Mouse (Mus musculus): ENCODE data around the gene Slc43a2. TPM values are rescaled to one million over a fixed set of nuclear protein-coding genes. Genes with fewer than 3 reads are reported as not detected.

Gene Slc43a2
- total RNA-seq, 4 experiments from 2014 or later = 22.0 to 28.2 (median 24.4) TPM

- DNase-seq (ENCODE audit: low spot score in 2 of 2) = peak in 1 of 2 experiments; percentile 43
Measured at GRCm38 (mm10) chr11:75571126-75571990, 39.9 kb downstream of the Slc43a2 start.

DNA sequence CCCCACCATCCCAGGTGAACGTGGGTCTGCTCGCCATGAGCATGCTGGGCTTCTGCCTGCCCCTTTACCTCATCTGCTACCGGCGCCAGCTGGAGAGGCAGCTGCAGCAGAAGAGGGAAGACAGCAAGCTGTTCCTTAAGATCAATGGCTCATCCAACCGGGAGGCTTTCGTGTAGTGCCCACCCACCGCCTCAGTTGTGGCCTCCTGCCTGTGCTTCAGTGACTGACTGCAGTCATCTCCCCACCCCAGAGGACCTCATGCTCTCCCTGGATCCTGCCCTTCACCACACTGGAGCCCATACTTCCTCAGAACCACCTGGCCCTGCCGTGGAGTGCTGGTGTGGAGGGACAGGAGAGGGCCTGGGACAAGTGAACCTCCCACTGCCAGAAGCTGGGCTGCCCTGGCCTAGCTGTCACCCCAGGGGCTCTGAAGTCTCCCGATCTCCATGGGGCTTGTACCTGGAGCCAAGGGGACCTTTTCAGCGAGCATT is 40.9 kb downstream of the Slc43a2 start:
- DNase-seq (ENCODE audit: low spot score in 2 of 2) = no peak

DNA sequence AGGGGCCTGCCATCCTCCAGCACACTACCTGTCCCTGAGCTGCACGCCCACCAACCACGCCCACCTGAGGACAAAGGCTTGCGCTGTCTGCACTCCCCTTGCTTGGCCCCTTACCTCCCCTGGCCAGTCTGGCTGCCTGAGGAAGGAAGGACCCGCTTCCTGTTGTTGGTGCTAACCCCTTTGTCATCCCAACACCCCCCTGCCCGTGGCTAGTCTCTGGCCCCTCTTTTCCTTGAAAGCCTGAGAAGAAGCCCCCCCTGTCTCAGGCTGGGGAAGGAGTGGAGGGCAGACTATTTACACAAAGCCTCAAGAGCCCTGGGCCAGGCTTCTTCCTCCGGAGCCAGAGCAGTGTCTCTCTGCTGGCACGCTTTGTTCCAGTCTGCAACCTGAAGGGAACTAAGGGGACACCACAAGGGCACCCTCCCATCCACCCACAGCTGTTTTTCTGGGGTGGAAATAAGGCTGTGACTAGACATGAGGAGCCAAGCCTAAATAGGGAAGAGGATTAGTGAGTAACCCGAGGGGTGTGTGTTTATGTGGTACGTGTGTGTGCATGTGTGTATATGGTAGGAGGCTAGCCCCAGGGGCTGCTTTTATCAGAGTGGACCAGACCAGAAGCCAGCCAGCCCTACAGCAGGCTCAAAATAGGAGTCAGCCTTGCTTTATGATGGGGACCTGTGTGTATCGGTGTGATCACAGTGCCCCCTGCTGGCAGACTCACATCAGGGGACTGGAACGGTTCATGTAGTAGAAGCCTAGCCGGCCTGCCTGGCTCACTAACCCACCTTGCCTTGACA is 41.6 kb downstream of the Slc43a2 start:
- peak; percentile 90 to 91 for DNase-seq (ENCODE audit: low spot score in 2 of 2)

- no peak for DNase-seq (ENCODE audit: low spot score in 2 of 2)
Measured at GRCm38 (mm10) chr11:75574378-75575123, 43.1 kb downstream of the Slc43a2 start.

GRCm38 (mm10) chr11:75575560-75576123 is 44.1 kb downstream of the Slc43a2 start:
- DNase-seq (ENCODE audit: low spot score in 2 of 2) = no peak

DNA sequence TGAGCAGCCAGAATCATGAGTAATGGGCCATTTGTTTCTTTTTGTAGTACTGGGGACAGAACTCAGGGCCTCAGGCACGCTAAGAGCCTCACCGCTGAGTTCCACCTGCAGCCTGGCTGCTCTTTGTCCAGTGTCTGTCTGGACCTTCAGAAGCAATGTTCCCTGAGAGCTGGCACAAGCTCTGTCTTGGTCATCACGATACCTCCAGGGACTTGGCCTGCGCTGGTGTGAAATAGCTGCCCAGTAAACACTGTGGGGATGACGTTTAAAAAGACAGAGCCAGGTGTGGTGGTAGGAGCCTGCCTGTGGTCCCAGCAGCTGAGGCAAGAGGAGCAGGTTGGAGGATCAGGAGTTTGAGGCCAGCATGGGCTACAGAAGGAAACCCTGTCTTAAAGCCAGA is 47.1 kb downstream of the Slc43a2 start:
- no peak for DNase-seq (ENCODE audit: low spot score in 2 of 2)

- DNase-seq (ENCODE audit: low spot score in 2 of 2) = no peak
Measured at GRCm38 (mm10) chr11:75581495-75582149, 50.1 kb downstream of the Slc43a2 start.

GRCm38 (mm10) chr11:75583521-75583920 is 52.0 kb downstream of the Slc43a2 start:
- no peak for DNase-seq (ENCODE audit: low spot score in 2 of 2)

DNA sequence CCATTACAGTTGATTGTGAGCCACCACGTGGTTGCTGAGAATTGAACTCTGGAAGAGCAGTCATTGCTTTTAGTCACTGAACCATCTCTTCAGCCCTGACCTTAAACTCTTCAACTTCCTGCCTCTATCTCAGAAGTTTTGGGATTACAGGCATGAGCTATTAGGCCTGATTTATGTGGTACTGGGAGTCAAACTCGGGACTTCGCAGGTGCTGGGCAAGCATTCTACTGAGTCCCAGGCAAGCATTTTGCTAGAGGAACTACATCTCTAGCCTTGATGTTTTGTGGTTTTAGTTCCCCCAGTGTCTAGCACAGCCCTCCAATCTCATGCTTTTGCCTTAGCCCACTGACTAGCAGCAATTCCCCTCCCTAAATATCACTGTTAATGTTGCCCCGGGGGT is 53.6 kb downstream of the Slc43a2 start:
- DNase-seq (ENCODE audit: low spot score in 2 of 2) = no peak

- no peak for DNase-seq (ENCODE audit: low spot score in 2 of 2)
Measured at GRCm38 (mm10) chr11:75585978-75586377, 54.5 kb downstream of the Slc43a2 start.

DNA sequence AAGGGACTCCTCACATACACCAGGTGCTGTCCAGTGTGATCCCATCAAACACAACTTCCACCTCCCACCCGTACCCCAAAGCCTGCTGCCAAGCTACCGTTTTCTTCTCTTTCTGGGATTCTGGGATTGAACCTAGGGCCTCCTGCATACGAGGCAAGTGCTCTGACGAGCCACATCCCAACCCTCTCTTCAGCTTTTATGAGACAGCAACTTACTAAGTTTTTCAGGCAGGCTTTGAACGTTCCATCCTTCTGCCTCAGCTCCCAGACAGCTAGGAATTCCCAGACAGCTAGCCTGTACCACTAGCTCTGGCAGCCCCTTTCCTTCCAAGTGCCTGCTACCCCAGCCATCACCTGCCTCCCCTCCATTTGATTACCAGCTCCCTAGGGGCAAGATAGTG is 55.5 kb downstream of the Slc43a2 start:
- DNase-seq (ENCODE audit: low spot score in 2 of 2) = no peak

- DNase-seq (ENCODE audit: low spot score in 2 of 2) = peak; percentile 92 to 94
Measured at GRCm38 (mm10) chr11:75587493-75588284, 56.2 kb downstream of the Slc43a2 start, which contains the start of gene Pitpna. Gene Pitpna, plus strand, starts transcription at chr11:75588097.

- DNase-seq (ENCODE audit: low spot score in 2 of 2) = no peak
Measured at GRCm38 (mm10) chr11:75588285-75588941, 56.9 kb downstream of the Slc43a2 start.

- DNase-seq (ENCODE audit: low spot score in 2 of 2) = no peak
Measured at GRCm38 (mm10) chr11:75592612-75593011, 61.1 kb downstream of the Slc43a2 start.

DNA sequence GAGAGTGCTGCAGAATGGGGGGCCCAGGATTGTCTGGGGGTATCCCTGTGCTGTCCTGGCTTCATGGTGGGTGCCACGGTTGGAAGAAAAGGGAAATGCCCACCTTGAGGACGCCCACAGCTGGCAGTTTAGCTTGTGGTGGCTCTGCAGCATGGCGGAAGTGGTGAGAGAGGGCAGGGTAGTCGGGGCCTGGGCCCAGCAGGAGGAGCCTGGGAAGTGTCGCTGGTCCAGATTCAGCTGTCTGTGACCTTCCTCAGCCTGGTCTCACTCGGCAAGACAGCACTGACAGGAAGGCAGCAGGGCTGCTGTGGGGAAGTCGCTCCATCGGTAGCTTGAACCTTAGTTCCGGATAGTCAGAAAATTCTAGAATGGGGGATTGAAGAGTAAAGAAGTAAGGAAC is 62.9 kb downstream of the Slc43a2 start:
- no peak for DNase-seq (ENCODE audit: low spot score in 2 of 2)

- no peak for DNase-seq (ENCODE audit: low spot score in 2 of 2)
Measured at GRCm38 (mm10) chr11:75595404-75595803, 63.9 kb downstream of the Slc43a2 start.

DNA sequence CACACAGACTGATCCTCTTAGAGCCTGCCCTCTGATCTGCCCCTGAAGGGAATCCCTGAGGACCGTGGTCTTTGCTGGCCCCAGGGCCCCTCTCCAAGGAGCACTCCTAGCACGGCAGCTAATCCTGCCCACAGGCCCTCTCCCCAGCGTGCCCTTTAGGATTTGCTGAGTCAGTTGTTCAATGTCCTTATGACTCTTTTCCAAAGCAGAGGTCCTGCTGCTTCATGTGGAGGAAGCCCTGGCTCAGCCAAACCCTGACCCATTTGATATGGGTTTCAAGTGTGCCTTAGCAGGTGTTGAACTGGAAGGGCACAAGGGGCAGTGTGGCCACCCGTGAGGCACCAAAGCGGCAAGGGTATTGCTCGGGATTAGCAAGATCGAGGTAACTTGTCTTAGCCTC is 64.3 kb downstream of the Slc43a2 start:
- DNase-seq (ENCODE audit: low spot score in 2 of 2) = peak; percentile 39 to 65

GRCm38 (mm10) chr11:75596726-75597255 is 65.3 kb downstream of the Slc43a2 start:
- DNase-seq (ENCODE audit: low spot score in 2 of 2) = peak; percentile 57 to 71

DNA sequence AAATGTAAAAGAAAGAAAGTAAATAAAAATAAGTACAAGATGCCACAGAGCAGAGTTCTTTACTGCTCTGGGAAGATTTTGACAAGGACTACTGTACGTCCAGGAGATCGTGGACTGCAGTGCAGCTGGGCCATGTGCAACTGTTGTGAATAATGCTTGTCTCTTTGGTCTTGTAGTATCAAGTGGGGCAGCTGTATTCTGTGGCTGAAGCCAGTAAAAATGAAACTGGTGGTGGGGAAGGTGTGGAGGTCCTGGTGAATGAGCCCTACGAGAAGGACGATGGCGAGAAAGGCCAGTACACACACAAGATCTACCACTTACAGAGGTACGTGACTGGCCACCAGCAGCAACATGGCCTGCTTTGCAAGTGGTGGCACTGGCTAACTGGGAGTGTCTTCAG is 66.5 kb downstream of the Slc43a2 start:
- no peak for DNase-seq (ENCODE audit: low spot score in 2 of 2)
